Mouse (Mus musculus) limb, embryonic 10.5 days (tissue): ENCODE measurements around the gene Map3k5. TPM values are rescaled to one million over a fixed set of nuclear protein-coding genes. Genes with fewer than 3 reads are reported as not detected.

ENCODE experiments used
- DNase-seq: peaks from one replicate; pipeline ENCODE4 v3.0.0-alpha.2; 2017; ENCODE audit warnings: low spot score
- H3K27ac ChIP-seq: fragments of 300-500 bp; sonication (generic); 2 replicates; pipeline ENCODE4 v1.5.1; 2016; ENCODE audit warnings: mild to moderate bottlenecking
- H3K27me3 ChIP-seq: fragments of 300-500 bp; sonication (generic); 2 replicates; pipeline ENCODE4 v1.6.1; 2016; ENCODE audit warnings: low read depth, mild to moderate bottlenecking; ENCODE audit not compliant: poor library complexity, severe bottlenecking
- H3K36me3 ChIP-seq: fragments of 300-500 bp; sonication (generic); 2 replicates; pipeline ENCODE4 v1.6.1; 2016; ENCODE audit warnings: mild to moderate bottlenecking, moderate library complexity
- H3K4me1 ChIP-seq: fragments of 300-500 bp; sonication (generic); 2 replicates; pipeline ENCODE4 v1.6.1; 2016
- H3K4me3 ChIP-seq: fragments of 300-500 bp; sonication (generic); 2 replicates; pipeline ENCODE4 v1.5.1; 2016; ENCODE audit warnings: mild to moderate bottlenecking, moderate library complexity
- H3K9me3 ChIP-seq: fragments of 300-500 bp; sonication (generic); replicated peaks from 2 replicates; pipeline ENCODE4 v1.6.1; 2016; ENCODE audit warnings: mild to moderate bottlenecking
- WGBS: fragments of 180-500 bp; shearing (Covaris S2); methylation state at CpG from one replicate; pipeline ENCODE4 v1.1.7; 2016; 5-methylcytosine and 5-hydroxymethylcytosine counted together
- polyA plus RNA-seq: library from polyadenylated mRNA; unstranded; fragments of >200 nt; fragmentation: Nextera tagmentation; extraction: Ambion mirVana; gene quantifications from 2 replicates; pipeline ENCODE4 v1.2.1, GENCODE M21; 2016

The Map3k5 gene
- polyA plus RNA-seq, 1 experiment from 2014 or later, result 0.44 TPM

DNA sequence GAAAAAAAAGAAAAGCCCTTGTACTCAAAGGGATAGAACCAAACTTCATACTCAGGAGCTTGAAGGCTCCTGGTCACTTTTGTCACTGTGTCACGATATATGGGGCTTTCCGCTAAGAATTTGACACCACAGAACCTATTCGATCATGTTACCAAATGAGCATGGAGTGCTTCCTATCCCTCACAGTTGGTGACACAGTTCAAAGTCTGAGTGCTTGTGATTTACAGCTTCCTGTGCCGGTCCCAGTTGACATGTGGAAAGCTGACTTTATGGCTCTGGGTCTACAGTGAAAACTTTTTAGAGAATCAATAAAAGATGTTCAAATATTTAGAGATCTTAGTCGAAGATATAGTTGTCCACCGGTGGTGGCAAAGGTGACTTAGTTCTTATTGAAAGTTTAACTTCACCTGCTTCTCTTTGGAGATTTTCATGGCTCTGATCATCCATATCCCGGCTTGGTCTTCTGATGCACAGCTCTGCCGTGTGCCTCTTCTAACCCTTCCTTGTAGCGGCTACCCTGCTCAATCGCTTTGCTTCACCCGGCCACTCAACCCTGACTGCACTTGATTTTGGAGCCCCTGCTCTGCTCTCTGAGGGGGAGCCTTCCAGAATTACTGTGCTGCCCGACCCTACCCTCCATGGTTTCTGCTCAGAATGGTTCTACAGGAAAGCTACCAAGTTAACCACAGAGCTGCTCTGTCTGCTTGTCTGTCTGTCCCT lies 198.8 kb downstream of the Map3k5 start:
- Histone ChIP-seq H3K36me3 (no peaks in the 10 kb centered on the region), H3K4me1 (peaks cover 6% of the 10 kb centered on the region; the same call in 1 of the 2 replicates), H3K27me3 (no peaks in the 10 kb centered on the region), H3K27ac (no peak overlapping the region), H3K9me3 (no peaks in the 10 kb centered on the region), H3K4me3 (no peak overlapping the region)
- DNase-seq, result no peak
- 77% methylated on average over 12 of the region's 12 CpGs for WGBS

DNA sequence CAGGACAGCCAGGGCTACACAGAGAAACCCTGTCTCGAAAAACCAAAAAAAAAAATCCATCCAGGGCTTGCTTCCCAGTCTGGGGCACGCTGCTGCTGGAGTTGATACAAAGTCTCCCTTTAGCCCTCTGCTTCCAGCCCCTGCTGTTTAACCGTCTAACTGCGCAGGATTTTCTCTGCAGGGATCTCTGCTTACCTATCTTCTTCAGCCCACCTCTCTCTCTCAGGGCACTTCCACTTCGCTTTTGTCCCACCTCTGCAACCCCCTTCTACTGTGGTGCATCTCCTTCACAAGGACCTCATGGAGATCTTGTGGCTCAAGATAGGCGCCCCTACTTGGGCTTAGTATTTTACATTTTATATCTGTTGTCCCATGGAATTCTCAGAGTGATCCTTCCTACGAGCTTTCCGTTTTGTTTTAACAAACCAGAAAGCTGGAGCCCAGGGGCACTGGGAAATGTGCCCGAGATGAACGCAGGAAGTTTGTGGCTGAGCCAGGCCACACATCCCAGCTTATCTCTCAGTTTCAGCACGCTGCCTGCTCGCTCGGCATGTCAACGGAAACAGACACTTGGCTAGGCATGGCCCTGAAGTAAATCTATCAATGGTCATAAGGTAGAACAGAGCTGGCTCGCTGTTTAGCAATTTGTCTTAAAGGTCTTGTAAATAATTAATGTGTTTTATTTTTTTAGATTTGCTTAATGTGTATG lies 201.2 kb downstream of the Map3k5 start:
- Histone ChIP-seq H3K4me3 (no peak overlapping the region), H3K36me3 (no peaks in the 10 kb centered on the region), H3K27me3 (no peaks in the 10 kb centered on the region), H3K4me1 (peaks cover 6% of the 10 kb centered on the region; the same call in 1 of the 2 replicates), H3K9me3 (no peaks in the 10 kb centered on the region), H3K27ac (no peak overlapping the region)
- DNase-seq, result no peak
- WGBS, result 89% methylated on average over 15 of the region's 15 CpGs

- H3K4me1 ChIP-seq, result peaks cover 6% of the 10 kb centered on the region; the same call in 1 of the 2 replicates
- WGBS, result 97% methylated on average over 1 of the region's 1 CpGs
- DNase-seq, result no peak
Measured at GRCm38 (mm10) chr10:20136505-20136904, 202.2 kb downstream of the Map3k5 start.

GRCm38 (mm10) chr10:20141376-20141775 lies 207.1 kb downstream of the Map3k5 start:
- H3K27ac ChIP-seq, result no peak overlapping the region
- H3K4me1 ChIP-seq, result no peaks in the 10 kb centered on the region
- no peaks in the 10 kb centered on the region for H3K9me3 ChIP-seq
- H3K4me3 ChIP-seq, result no peak overlapping the region
- H3K36me3 ChIP-seq, result no peaks in the 10 kb centered on the region
- 82% methylated on average over 17 of the region's 17 CpGs for WGBS
- DNase-seq, result no peak
- peaks cover 12% of the 10 kb centered on the region for H3K27me3 ChIP-seq

More at GRCm38 (mm10) chr10:20136505-20136904, 202.2 kb downstream of the Map3k5 start:
- Histone ChIP-seq H3K9me3 (no peaks in the 10 kb centered on the region), H3K27me3 (no peaks in the 10 kb centered on the region), H3K4me3 (no peak overlapping the region), H3K36me3 (no peaks in the 10 kb centered on the region), H3K27ac (no peak overlapping the region)

GRCm38 (mm10) chr10:20148130-20148772 lies 214.0 kb downstream of the Map3k5 start, which contains the start of gene Map7:
Map7 (plus strand) TSS chr10:20148471.
- Histone ChIP-seq H3K4me3 (peak within 1 kb of the TSS; percentile 77), H3K27ac (peak within 1 kb of the TSS; percentile 59), H3K36me3 (no peaks in the 10 kb centered on the region), H3K9me3 (no peaks in the 10 kb centered on the region), H3K27me3 (peaks cover 62% of the 10 kb centered on the region), H3K4me1 (peaks cover 20% of the 10 kb centered on the region)
- WGBS, result 4% methylated on average over 51 of the region's 51 CpGs
- DNase-seq, result peak; percentile 56

- Histone ChIP-seq H3K4me3 (peak overlapping the region; percentile 77), H3K9me3 (no peaks in the 10 kb centered on the region), H3K36me3 (no peaks in the 10 kb centered on the region), H3K27ac (peak overlapping the region; percentile 59), H3K4me1 (peaks cover 20% of the 10 kb centered on the region), H3K27me3 (peaks cover 62% of the 10 kb centered on the region)
- peak; percentile 71 for DNase-seq
- WGBS, result 3% methylated on average over 56 of the region's 58 CpGs
Measured at GRCm38 (mm10) chr10:20148773-20149120, 214.5 kb downstream of the Map3k5 start.

- no peaks in the 10 kb centered on the region for H3K36me3 ChIP-seq
- no peaks in the 10 kb centered on the region for H3K9me3 ChIP-seq
- DNase-seq, result peak; percentile 72
- H3K27ac ChIP-seq, result peak overlapping the region; percentile 59
- peaks cover 20% of the 10 kb centered on the region for H3K4me1 ChIP-seq
- WGBS, result 1% methylated on average over 72 of the region's 74 CpGs
- peaks cover 62% of the 10 kb centered on the region for H3K27me3 ChIP-seq
- H3K4me3 ChIP-seq, result peak overlapping the region; percentile 77
Measured at GRCm38 (mm10) chr10:20149121-20149834, 215.0 kb downstream of the Map3k5 start.

- Histone ChIP-seq H3K27ac (no peak overlapping the region), H3K9me3 (no peaks in the 10 kb centered on the region), H3K4me3 (peak overlapping the region; percentile 77), H3K4me1 (peaks cover 20% of the 10 kb centered on the region), H3K36me3 (no peaks in the 10 kb centered on the region), H3K27me3 (peaks cover 62% of the 10 kb centered on the region)
- 7% methylated on average over 13 of the region's 13 CpGs for WGBS
- no peak for DNase-seq
Measured at GRCm38 (mm10) chr10:20149835-20150355, 215.6 kb downstream of the Map3k5 start.

DNA sequence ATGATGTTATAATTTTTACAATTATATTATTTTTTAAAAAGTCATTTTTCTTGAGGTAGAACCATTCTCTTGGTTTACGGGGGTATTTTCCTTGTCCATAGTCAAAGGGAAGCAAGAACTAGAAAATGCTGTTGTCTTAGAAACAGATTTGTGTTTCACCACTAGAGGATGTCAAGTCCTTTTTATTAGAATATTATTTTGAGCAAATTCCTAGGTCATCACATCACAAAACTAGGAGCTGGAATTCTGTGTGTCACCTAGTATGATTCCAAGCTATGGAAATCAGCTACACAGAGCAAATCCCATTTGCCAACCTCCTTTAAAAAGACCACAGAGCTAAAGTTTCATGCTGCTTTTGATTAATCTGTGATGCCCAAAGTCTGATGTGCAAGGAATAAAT lies 217.9 kb downstream of the Map3k5 start:
- Histone ChIP-seq H3K9me3 (no peaks in the 10 kb centered on the region), H3K27ac (no peak overlapping the region), H3K4me1 (peaks cover 20% of the 10 kb centered on the region), H3K36me3 (no peaks in the 10 kb centered on the region), H3K27me3 (peaks cover 43% of the 10 kb centered on the region), H3K4me3 (no peak overlapping the region)
- DNase-seq, result no peak
- 92% methylated on average over 1 of the region's 1 CpGs for WGBS

DNA sequence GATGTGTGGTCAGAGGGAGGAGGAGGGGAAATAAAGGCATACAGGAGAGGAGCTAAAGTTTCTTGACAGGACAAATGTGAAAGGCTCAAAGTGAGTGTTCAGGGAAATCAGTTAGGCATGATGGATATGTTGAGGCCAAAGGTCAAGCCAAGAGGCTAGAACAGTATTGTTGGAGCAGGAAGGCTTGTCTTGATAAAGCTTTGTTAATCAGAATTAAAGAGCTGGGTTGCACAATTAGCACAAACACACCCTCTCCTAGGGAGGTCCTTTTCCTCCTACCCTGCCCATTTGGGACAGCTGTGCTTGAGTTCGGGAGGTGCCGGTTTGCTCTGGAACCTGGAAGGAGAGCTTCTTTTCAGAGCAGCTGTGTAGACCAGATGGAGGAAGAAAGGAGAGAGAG lies 219.2 kb downstream of the Map3k5 start:
- Histone ChIP-seq H3K36me3 (no peaks in the 10 kb centered on the region), H3K4me3 (no peak overlapping the region), H3K27me3 (peaks cover 29% of the 10 kb centered on the region), H3K4me1 (peaks cover 15% of the 10 kb centered on the region), H3K27ac (no peak overlapping the region), H3K9me3 (no peaks in the 10 kb centered on the region)
- no peak for DNase-seq
- 67% methylated on average over 2 of the region's 2 CpGs for WGBS

- peaks cover 10% of the 10 kb centered on the region for H3K27me3 ChIP-seq
- H3K36me3 ChIP-seq, result no peaks in the 10 kb centered on the region
- no peaks in the 10 kb centered on the region for H3K4me1 ChIP-seq
- no peak for DNase-seq
- no peaks in the 10 kb centered on the region for H3K9me3 ChIP-seq
- WGBS, result 86% methylated on average over 7 of the region's 7 CpGs
- H3K4me3 ChIP-seq, result no peak overlapping the region
- no peak overlapping the region for H3K27ac ChIP-seq
Measured at GRCm38 (mm10) chr10:20155401-20155800, 221.1 kb downstream of the Map3k5 start.

GRCm38 (mm10) chr10:20157021-20157726 lies 222.9 kb downstream of the Map3k5 start:
- no peaks in the 10 kb centered on the region for H3K27me3 ChIP-seq
- DNase-seq, result no peak

More at GRCm38 (mm10) chr10:20157021-20157726, 222.9 kb downstream of the Map3k5 start:
- H3K4me1 ChIP-seq, result no peaks in the 10 kb centered on the region
- no peak overlapping the region for H3K27ac ChIP-seq
- no peaks in the 10 kb centered on the region for H3K9me3 ChIP-seq
- 88% methylated on average over 8 of the region's 8 CpGs for WGBS
- no peak overlapping the region for H3K4me3 ChIP-seq
- no peaks in the 10 kb centered on the region for H3K36me3 ChIP-seq
